Mouse (Mus musculus) stomach, postnatal 0 days (tissue): ENCODE results near the gene Syce3. TPM values are rescaled to one million over a fixed set of nuclear protein-coding genes. Genes with fewer than 3 reads are reported as not detected.

Experiments used
- ATAC-seq: fragments of 200-750 bp; cut with Nextera tagmentation; 2 replicates; pipeline ENCODE4 v1.8.0; 2017; ENCODE audit not compliant: low FRiP score, low TSS enrichment
- DNase-seq: peaks from one replicate; pipeline ENCODE4 v3.0.0-alpha.2; 2016; ENCODE audit warnings: low spot score
- H3K27ac ChIP-seq: fragments of 300-500 bp; sonication (generic); replicated peaks from 2 replicates; pipeline ENCODE4 v1.5.1; 2014; ENCODE audit warnings: mild to moderate bottlenecking, control low read depth
- H3K27me3 ChIP-seq: fragments of 300-500 bp; sonication (generic); 2 replicates; pipeline ENCODE4 v1.6.1; 2014; ENCODE audit warnings: low read length; ENCODE audit not compliant: control insufficient read depth, insufficient read depth
- H3K36me3 ChIP-seq: fragments of 300-500 bp; sonication (generic); 2 replicates; pipeline ENCODE4 v1.6.1; 2014; ENCODE audit warnings: low read length, mixed read lengths; ENCODE audit not compliant: control insufficient read depth, insufficient read depth
- H3K4me1 ChIP-seq: fragments of 300-500 bp; sonication (generic); replicated peaks from 2 replicates; pipeline ENCODE4 v1.6.1; 2014; ENCODE audit warnings: antibody characterized with exemption; ENCODE audit not compliant: control insufficient read depth, insufficient read depth
- H3K4me2 ChIP-seq: fragments of 300-500 bp; sonication (generic); replicated peaks from 2 replicates; pipeline ENCODE4 v1.6.1; 2014; ENCODE audit warnings: low read depth, mild to moderate bottlenecking, control low read depth, moderate library complexity
- H3K4me3 ChIP-seq: fragments of 300-500 bp; sonication (generic); 2 replicates; pipeline ENCODE4 v1.5.1; 2014; ENCODE audit warnings: low read depth, low read length, control low read depth
- H3K9ac ChIP-seq: fragments of 300-500 bp; sonication (generic); 2 replicates; pipeline ENCODE4 v1.6.1; 2014; ENCODE audit warnings: mild to moderate bottlenecking, low read length, control low read depth, mixed read lengths
- H3K9me3 ChIP-seq: fragments of 300-500 bp; sonication (generic); 2 replicates; pipeline ENCODE4 v1.6.1; 2016; ENCODE audit warnings: low read length; ENCODE audit not compliant: control insufficient read depth
- CTCF ChIP-seq: IDR thresholded peaks from 2 replicates; pipeline ENCODE4 v1.5.1; 2016; ENCODE audit warnings: antibody characterized with exemption, low read depth, mild to moderate bottlenecking, moderate library complexity
- EP300 ChIP-seq: optimal IDR thresholded peaks from 2 replicates; pipeline ENCODE3; 2016; ENCODE audit warnings: antibody characterized with exemption
- WGBS: fragments of 180-500 bp; shearing (Covaris S2); extraction: QIAGEN DNeasy Blood & Tissue Kit; methylation state at CpG from one replicate; pipeline ENCODE4 v1.1.7; 2014; 5-methylcytosine and 5-hydroxymethylcytosine counted together
- polyA plus RNA-seq: library from polyadenylated mRNA; unstranded; fragments of >200 nt; fragmentation: Nextera tagmentation; extraction: Ambion mirVana; gene quantifications from 2 replicates; pipeline ENCODE4 v1.2.1, GENCODE M21; 2015

Syce3 gene
- polyA plus RNA-seq, 1 experiment from 2014 or later, result not detected

DNA sequence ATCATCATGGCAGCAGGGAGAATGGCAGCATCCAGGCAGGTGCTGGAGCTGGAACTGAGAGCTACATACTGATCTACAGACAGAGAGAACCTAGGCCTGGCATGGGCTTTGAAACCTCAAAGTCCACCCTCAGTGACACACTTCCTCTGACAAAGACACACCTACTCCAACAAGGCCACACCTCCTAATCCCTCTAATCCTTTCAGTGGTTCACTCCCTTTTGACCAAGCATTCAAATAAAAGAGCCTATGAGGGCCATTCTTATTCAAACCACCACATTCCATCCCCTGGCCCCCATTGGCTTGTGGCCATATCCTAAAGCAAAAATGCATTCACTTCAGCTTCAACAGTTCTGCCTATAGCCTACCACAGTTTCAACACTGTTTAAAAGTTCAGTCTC lies 3.6 kb downstream of the Syce3 start:
- Histone ChIP-seq H3K27me3 (no peaks in the 10 kb centered on the region), H3K36me3 (no peaks in the 10 kb centered on the region), H3K9ac (no peak overlapping the region), H3K4me1 (no peaks in the 10 kb centered on the region), H3K4me3 (no peak overlapping the region), H3K9me3 (peaks cover 3% of the 10 kb centered on the region; the same call in 1 of the 2 replicates), H3K27ac (no peak overlapping the region), H3K4me2 (no peak overlapping the region)
- DNase-seq (no peak), ATAC-seq (no peak)
- no peak for TF ChIP-seq EP300
- no peak for TF ChIP-seq CTCF

GRCm38 (mm10) chr15:89404831-89405623 lies 5.3 kb downstream of the Syce3 start:
- DNase-seq (no peak), ATAC-seq (no peak)
- no peaks in the 10 kb centered on the region for H3K27me3 ChIP-seq
- H3K27ac ChIP-seq, result no peak overlapping the region
- H3K4me3 ChIP-seq, result no peak overlapping the region
- WGBS, result 78% methylated on average over 10 of the region's 10 CpGs
- H3K36me3 ChIP-seq, result no peaks in the 10 kb centered on the region
- H3K9ac ChIP-seq, result no peak overlapping the region
- H3K9me3 ChIP-seq, result peaks cover 3% of the 10 kb centered on the region; the same call in 1 of the 2 replicates
- TF ChIP-seq CTCF, result no peak
- no peak for TF ChIP-seq EP300
- no peaks in the 10 kb centered on the region for H3K4me1 ChIP-seq
- no peak overlapping the region for H3K4me2 ChIP-seq

GRCm38 (mm10) chr15:89402471-89402870 lies 7.8 kb downstream of the Syce3 start:
- DNase-seq, result no peak
- H3K27ac ChIP-seq, result no peak overlapping the region
- no peak overlapping the region for H3K4me3 ChIP-seq
- H3K4me2 ChIP-seq, result no peak overlapping the region
- no peaks in the 10 kb centered on the region for H3K4me1 ChIP-seq
- H3K9me3 ChIP-seq, result no peaks in the 10 kb centered on the region
- no peaks in the 10 kb centered on the region for H3K36me3 ChIP-seq
- H3K27me3 ChIP-seq, result no peaks in the 10 kb centered on the region
- 83% methylated on average over 1 of the region's 1 CpGs for WGBS
- no peak for ATAC-seq
- H3K9ac ChIP-seq, result no peak overlapping the region
- no peak for TF ChIP-seq CTCF
- no peak for TF ChIP-seq EP300

DNA sequence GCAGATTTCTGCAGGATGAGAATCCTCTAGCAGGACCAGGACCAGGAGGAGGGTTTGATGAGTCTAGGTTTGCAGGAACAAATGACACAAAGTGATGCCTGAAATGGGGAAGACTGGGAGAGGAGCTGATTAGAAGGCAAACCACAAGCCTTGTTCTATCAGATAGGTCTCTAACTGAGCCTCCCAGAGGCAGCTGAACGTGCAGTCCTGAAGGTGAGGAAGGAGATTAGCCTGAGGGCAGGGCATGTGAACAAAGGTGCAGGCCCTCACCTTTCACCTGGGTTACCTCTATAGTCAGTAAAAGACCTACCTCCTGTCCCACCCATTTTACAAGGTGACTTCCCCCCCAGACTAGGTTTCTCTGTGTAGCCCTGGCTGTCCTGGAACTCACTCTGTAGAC lies 10.6 kb downstream of the Syce3 start:
- Histone ChIP-seq H3K36me3 (no peaks in the 10 kb centered on the region), H3K27ac (no peak overlapping the region), H3K4me1 (no peaks in the 10 kb centered on the region), H3K27me3 (no peaks in the 10 kb centered on the region), H3K9me3 (no peaks in the 10 kb centered on the region), H3K4me3 (no peak overlapping the region), H3K4me2 (no peak overlapping the region), H3K9ac (no peak overlapping the region)
- 33% methylated on average over 1 of the region's 1 CpGs for WGBS
- no peak for DNase-seq
- TF ChIP-seq EP300 (no peak), CTCF (no peak)
- ATAC-seq, result no peak

GRCm38 (mm10) chr15:89398146-89398545 lies 12.2 kb downstream of the Syce3 start:
- DNase-seq, result no peak
- Histone ChIP-seq H3K4me3 (no peak overlapping the region), H3K9ac (no peak overlapping the region), H3K9me3 (no peaks in the 10 kb centered on the region), H3K27me3 (no peaks in the 10 kb centered on the region), H3K4me2 (no peak overlapping the region), H3K36me3 (no peaks in the 10 kb centered on the region), H3K4me1 (no peaks in the 10 kb centered on the region), H3K27ac (no peak overlapping the region)
- 81% methylated on average over 2 of the region's 2 CpGs for WGBS
- TF ChIP-seq EP300 (no peak), CTCF (no peak)
- ATAC-seq, result no peak

- WGBS, result 70% methylated on average over 4 of the region's 4 CpGs
- Histone ChIP-seq H3K4me3 (no peak overlapping the region), H3K9me3 (no peaks in the 10 kb centered on the region), H3K27me3 (no peaks in the 10 kb centered on the region), H3K4me2 (no peak overlapping the region), H3K9ac (no peak overlapping the region), H3K4me1 (no peaks in the 10 kb centered on the region), H3K36me3 (no peaks in the 10 kb centered on the region), H3K27ac (no peak overlapping the region)
- ATAC-seq (peak; percentile 91), DNase-seq (peak; percentile 48)
- TF ChIP-seq EP300 (no peak), CTCF (no peak)
Observed at GRCm38 (mm10) chr15:89396883-89397282, 13.4 kb downstream of the Syce3 start.
